Comparison of ENCODE assay signal across 10 mouse cellular contexts in the genomic region with DNA sequence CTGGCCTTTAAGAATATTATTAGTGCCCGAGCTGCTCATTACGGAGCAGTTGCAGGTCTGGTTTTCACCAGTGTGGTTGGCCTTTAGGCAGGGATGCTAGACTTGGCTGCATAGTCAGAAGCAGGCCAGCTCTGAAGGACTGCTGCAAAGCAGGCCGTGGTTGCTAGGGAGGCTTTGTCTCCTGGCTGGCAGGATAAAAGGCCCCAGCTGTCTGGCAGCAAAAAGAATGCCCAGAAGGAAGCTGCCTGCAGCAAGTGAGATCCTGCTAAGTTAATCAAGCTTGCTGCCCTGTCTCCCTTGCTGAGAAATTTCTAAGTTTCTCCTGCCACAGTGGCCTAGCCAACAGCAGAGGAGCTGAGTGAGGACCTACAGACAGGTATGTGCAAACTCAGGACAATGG.
A peak's percentile ranks its signal among the peaks of the same experiment; 100 is the strongest.
DNase-seq lines count a peak whose midpoint lies in the region; ATAC-seq lines count a peak whose summit lies in the region.
"Had no signal": no experiment of that assay in that cellular context is flagged by ENCODE, and none has a peak within 500 bp of the region (broad histone marks: within the 10 kb centered on the region; RNA-seq: fewer than 3 reads in every experiment).

No protein-coding gene starts in this region.

- peaks cover 24% of the 10 kb centered on the region for H3K4me1 ChIP-seq in hindbrain, embryonic 13.5 days (replicated peaks)
- peaks cover 8% of the 10 kb centered on the region for H3K4me1 ChIP-seq in limb, embryonic 13.5 days

- 10% methylated on average over 3 of the region's 3 CpGs for WGBS in hindbrain, embryonic 13.5 days
- WGBS in limb, embryonic 13.5 days, result 18% methylated on average over 3 of the region's 3 CpGs

- H3K9me3 ChIP-seq in hindbrain, embryonic 13.5 days, result no peaks in the 10 kb centered on the region
- no peaks in the 10 kb centered on the region for H3K9me3 ChIP-seq in limb, embryonic 13.5 days
- H3K9me3 ChIP-seq: kidney, embryonic 15.5 days had no signal

- no peaks in the 10 kb centered on the region for H3K27me3 ChIP-seq in hindbrain, embryonic 13.5 days
- no peaks in the 10 kb centered on the region for H3K27me3 ChIP-seq in limb, embryonic 13.5 days
- H3K27me3 ChIP-seq: kidney, embryonic 15.5 days had no signal

- 0 out of 2 replicates have a peak overlapping the region, but pooled peaks have one; percentile 15 for H3K9ac ChIP-seq in hindbrain, embryonic 13.5 days
- no peak overlapping the region for H3K9ac ChIP-seq in limb, embryonic 13.5 days
- H3K9ac ChIP-seq: kidney, embryonic 15.5 days had no signal

- H3K4me2 ChIP-seq in hindbrain, embryonic 13.5 days, result no peak overlapping the region
- H3K4me2 ChIP-seq in limb, embryonic 13.5 days (replicated peaks), result no peak overlapping the region
- H3K4me2 ChIP-seq: kidney, embryonic 15.5 days had no signal

- no peaks in the 10 kb centered on the region for H3K36me3 ChIP-seq in hindbrain, embryonic 13.5 days
- no peaks in the 10 kb centered on the region for H3K36me3 ChIP-seq in limb, embryonic 13.5 days
- H3K36me3 ChIP-seq: kidney, embryonic 15.5 days had no signal

- no peak overlapping the region for H3K4me3 ChIP-seq in hindbrain, embryonic 13.5 days
- no peak overlapping the region for H3K4me3 ChIP-seq in limb, embryonic 13.5 days
- H3K4me3 ChIP-seq: erythroblast, embryonic 14.5 days; kidney, embryonic 15.5 days had no signal

- H3K27ac ChIP-seq in hindbrain, embryonic 13.5 days, result peak overlapping the region; percentile 82
- no peak overlapping the region for H3K27ac ChIP-seq in limb, embryonic 13.5 days
- H3K27ac ChIP-seq: kidney, embryonic 15.5 days had no signal

- no peak for DNase-seq in cerebellum, postnatal 36 days
- peak; percentile 35 for DNase-seq in right cerebral cortex, postnatal 25 days
- no peak for DNase-seq in c-Kit-positive CD71-positive TER-119-positive erythroid progenitor cells, embryonic 14.5 days (ENCODE audit: low spot score)
- no peak for DNase-seq in thymus, postnatal 14 days
- DNase-seq in thymus, postnatal 10 days (ENCODE audit: low spot score in 2 of 2), result no peak

- ATAC-seq in cerebellum, adult (ENCODE audit: insufficient number of reproducible peaks, low FRiP score, low TSS enrichment), result peak; percentile 60; the same call in 1 of the 2 replicates
- peak; percentile 88 for ATAC-seq in hindbrain, embryonic 13.5 days (ENCODE audit: low FRiP score)
- ATAC-seq in limb, embryonic 13.5 days (ENCODE audit: low FRiP score, low read depth), result 0 out of 2 replicates have a peak, but pooled peaks have one; percentile 71
